Mouse (Mus musculus) heart, embryonic 10.5 days (tissue): ENCODE measurements at regions not wholly inside any gene's neighbourhood (a gene's known extent, or its start where the extent isn't known, plus 50 kb on each side); places are given as distances from the start of the nearest gene placed in this dataset.

ENCODE experiments used
- DNase-seq: peaks from one replicate; pipeline ENCODE4 v3.0.0-alpha.2; 2017; ENCODE audit warnings: low spot score
- H3K27ac ChIP-seq: fragments of 300-500 bp; sonication (generic); 2 replicates; pipeline ENCODE4 v1.5.1; 2016; ENCODE audit warnings: mild to moderate bottlenecking
- H3K27me3 ChIP-seq: fragments of 300-500 bp; sonication (generic); 2 replicates; pipeline ENCODE4 v1.6.1; 2016; ENCODE audit warnings: mild to moderate bottlenecking; ENCODE audit not compliant: poor library complexity, insufficient read depth, severe bottlenecking
- H3K36me3 ChIP-seq: fragments of 300-500 bp; sonication (generic); 2 replicates; pipeline ENCODE4 v1.6.1; 2016; ENCODE audit warnings: mild to moderate bottlenecking, moderate library complexity
- H3K4me1 ChIP-seq: fragments of 300-500 bp; sonication (generic); 2 replicates; pipeline ENCODE4 v1.6.1; 2016; ENCODE audit warnings: mild to moderate bottlenecking
- H3K4me3 ChIP-seq: fragments of 300-500 bp; sonication (generic); 2 replicates; pipeline ENCODE4 v1.5.1; 2016; ENCODE audit warnings: mild to moderate bottlenecking, moderate library complexity
- H3K9me3 ChIP-seq: fragments of 300-500 bp; sonication (generic); 2 replicates; pipeline ENCODE4 v1.6.1; 2016; ENCODE audit warnings: mild to moderate bottlenecking, moderate library complexity
- WGBS: fragments of 180-500 bp; shearing (Covaris S2); methylation state at CpG from one replicate; pipeline ENCODE4 v1.1.7; 2016; 5-methylcytosine and 5-hydroxymethylcytosine counted together

- no peak overlapping the region for H3K4me3 ChIP-seq
- no peak overlapping the region for H3K27ac ChIP-seq
- H3K27me3 ChIP-seq = peaks cover 37% of the 10 kb centered on the region
- peaks cover 18% of the 10 kb centered on the region for H3K4me1 ChIP-seq
- no peak for DNase-seq
- no peaks in the 10 kb centered on the region for H3K9me3 ChIP-seq
- no peaks in the 10 kb centered on the region for H3K36me3 ChIP-seq
- WGBS = 85% methylated on average over 1 of the region's 1 CpGs
These were observed 181.2 kb upstream of the Camk1g start for GRCm38 (mm10) chr1:193551340-193551739.

- no peak for DNase-seq
- Histone ChIP-seq H3K36me3 (no peaks in the 10 kb centered on the region), H3K27me3 (peaks cover 38% of the 10 kb centered on the region), H3K27ac (no peak overlapping the region), H3K4me1 (peaks cover 18% of the 10 kb centered on the region), H3K4me3 (no peak overlapping the region), H3K9me3 (no peaks in the 10 kb centered on the region)
- 15% methylated on average over 2 of the region's 2 CpGs for WGBS
These were observed 180.7 kb upstream of the Camk1g start for GRCm38 (mm10) chr1:193550761-193551160.

- Histone ChIP-seq H3K27ac (no peak overlapping the region), H3K27me3 (peaks cover 45% of the 10 kb centered on the region), H3K4me1 (peaks cover 19% of the 10 kb centered on the region), H3K4me3 (no peak overlapping the region), H3K36me3 (no peaks in the 10 kb centered on the region), H3K9me3 (no peaks in the 10 kb centered on the region)
- 80% methylated on average over 2 of the region's 2 CpGs for WGBS
- DNase-seq = no peak
These were observed 177.3 kb upstream of the Camk1g start for GRCm38 (mm10) chr1:193547356-193547755.

- WGBS = 81% methylated on average over 2 of the region's 2 CpGs
- Histone ChIP-seq H3K4me1 (peaks cover 22% of the 10 kb centered on the region), H3K4me3 (no peak overlapping the region), H3K27me3 (peaks cover 48% of the 10 kb centered on the region), H3K36me3 (no peaks in the 10 kb centered on the region), H3K9me3 (no peaks in the 10 kb centered on the region), H3K27ac (no peak overlapping the region)
- DNase-seq = no peak
These were observed 175.9 kb upstream of the Camk1g start for GRCm38 (mm10) chr1:193546044-193546432.

GRCm38 (mm10) chr1:193545406-193546043, 175.4 kb upstream of the Camk1g start:
- Histone ChIP-seq H3K4me1 (peaks cover 17% of the 10 kb centered on the region), H3K27ac (no peak overlapping the region), H3K4me3 (no peak overlapping the region), H3K36me3 (no peaks in the 10 kb centered on the region), H3K27me3 (peaks cover 53% of the 10 kb centered on the region), H3K9me3 (no peaks in the 10 kb centered on the region)
- WGBS = 74% methylated on average over 4 of the region's 4 CpGs
- no peak for DNase-seq

- Histone ChIP-seq H3K27ac (no peak overlapping the region), H3K4me1 (peaks cover 14% of the 10 kb centered on the region), H3K4me3 (no peak overlapping the region), H3K9me3 (no peaks in the 10 kb centered on the region), H3K36me3 (no peaks in the 10 kb centered on the region), H3K27me3 (peaks cover 60% of the 10 kb centered on the region)
- no peak for DNase-seq
These were observed 174.7 kb upstream of the Camk1g start for GRCm38 (mm10) chr1:193544804-193545203.

- 61% methylated on average over 3 of the region's 3 CpGs for WGBS
- peaks cover 63% of the 10 kb centered on the region for H3K27me3 ChIP-seq
- H3K36me3 ChIP-seq = no peaks in the 10 kb centered on the region
- no peak for DNase-seq
- H3K27ac ChIP-seq = no peak overlapping the region
- H3K4me1 ChIP-seq = peaks cover 15% of the 10 kb centered on the region
- no peak overlapping the region for H3K4me3 ChIP-seq
- H3K9me3 ChIP-seq = no peaks in the 10 kb centered on the region
These were observed 173.7 kb upstream of the Camk1g start for GRCm38 (mm10) chr1:193543834-193544233.

- DNase-seq = no peak
- Histone ChIP-seq H3K36me3 (no peaks in the 10 kb centered on the region), H3K4me1 (peaks cover 15% of the 10 kb centered on the region), H3K9me3 (no peaks in the 10 kb centered on the region), H3K27me3 (peaks cover 60% of the 10 kb centered on the region), H3K27ac (no peak overlapping the region), H3K4me3 (no peak overlapping the region)
- WGBS = 64% methylated on average over 4 of the region's 4 CpGs
These were observed 173.2 kb upstream of the Camk1g start for GRCm38 (mm10) chr1:193543284-193543683.

GRCm38 (mm10) chr1:193541934-193542580, 172.0 kb upstream of the Camk1g start:
- 17% methylated on average over 13 of the region's 13 CpGs for WGBS
- DNase-seq = no peak
- Histone ChIP-seq H3K27ac (peak overlapping the region; percentile 59; the same call in 1 of the 2 replicates), H3K27me3 (peaks cover 56% of the 10 kb centered on the region), H3K9me3 (no peaks in the 10 kb centered on the region), H3K36me3 (no peaks in the 10 kb centered on the region), H3K4me3 (peak overlapping the region; percentile 42), H3K4me1 (peaks cover 15% of the 10 kb centered on the region)

- Histone ChIP-seq H3K27me3 (peaks cover 49% of the 10 kb centered on the region), H3K27ac (no peak overlapping the region), H3K9me3 (no peaks in the 10 kb centered on the region), H3K4me1 (peaks cover 15% of the 10 kb centered on the region), H3K4me3 (no peak overlapping the region), H3K36me3 (no peaks in the 10 kb centered on the region)
- WGBS = 62% methylated on average over 4 of the region's 4 CpGs
- no peak for DNase-seq
These were observed 171.2 kb upstream of the Camk1g start for GRCm38 (mm10) chr1:193541281-193541680.

GRCm38 (mm10) chr1:193540486-193540885, 170.4 kb upstream of the Camk1g start:
- WGBS = 78% methylated on average over 5 of the region's 5 CpGs
- Histone ChIP-seq H3K27me3 (peaks cover 41% of the 10 kb centered on the region), H3K4me3 (no peak overlapping the region), H3K9me3 (no peaks in the 10 kb centered on the region), H3K4me1 (peaks cover 15% of the 10 kb centered on the region), H3K36me3 (no peaks in the 10 kb centered on the region), H3K27ac (no peak overlapping the region)
- no peak for DNase-seq

GRCm38 (mm10) chr1:193539261-193539660, 169.2 kb upstream of the Camk1g start:
- H3K9me3 ChIP-seq = no peaks in the 10 kb centered on the region
- no peak overlapping the region for H3K4me3 ChIP-seq
- H3K27ac ChIP-seq = no peak overlapping the region
- peaks cover 30% of the 10 kb centered on the region for H3K27me3 ChIP-seq
- no peaks in the 10 kb centered on the region for H3K36me3 ChIP-seq
- peaks cover 15% of the 10 kb centered on the region for H3K4me1 ChIP-seq
- DNase-seq = no peak
- 89% methylated on average over 6 of the region's 6 CpGs for WGBS

- Histone ChIP-seq H3K4me3 (no peak overlapping the region), H3K27ac (no peak overlapping the region), H3K9me3 (no peaks in the 10 kb centered on the region), H3K36me3 (no peaks in the 10 kb centered on the region), H3K4me1 (peaks cover 15% of the 10 kb centered on the region), H3K27me3 (peaks cover 30% of the 10 kb centered on the region)
- 85% methylated on average over 2 of the region's 2 CpGs for WGBS
- DNase-seq = no peak
These were observed 168.3 kb upstream of the Camk1g start for GRCm38 (mm10) chr1:193538425-193538824.

GRCm38 (mm10) chr1:193537616-193538015, 167.5 kb upstream of the Camk1g start:
- DNase-seq = no peak
- 89% methylated on average over 5 of the region's 5 CpGs for WGBS
- H3K9me3 ChIP-seq = no peaks in the 10 kb centered on the region
- no peak overlapping the region for H3K4me3 ChIP-seq
- H3K27me3 ChIP-seq = peaks cover 27% of the 10 kb centered on the region
- peaks cover 15% of the 10 kb centered on the region for H3K4me1 ChIP-seq
- H3K36me3 ChIP-seq = no peaks in the 10 kb centered on the region
- H3K27ac ChIP-seq = no peak overlapping the region
